Mouse (Mus musculus) heart, adult 2 months (tissue): Measurements from ENCODE around the gene Map4.

Source experiments
- CTCF ChIP-seq: fragments of 200-600 bp; IDR thresholded peaks from 2 replicates; pipeline ENCODE4 v1.8.1; 2022; ENCODE audit warnings: antibody characterized with exemption, mild to moderate bottlenecking, moderate library complexity
- POLR2A ChIP-seq: fragments of 200-500 bp; IDR thresholded peaks from 2 replicates; pipeline ENCODE4 v1.6.1; 2011; ENCODE audit warnings: mild to moderate bottlenecking, low read depth, low read length, control low read depth; ENCODE audit not compliant: insufficient read depth

GRCm38 (mm10) chr9:110054781-110055180, 123.5 kb downstream of the Map4 start:
- TF ChIP-seq CTCF, result no peak
- TF ChIP-seq POLR2A, result no peak
